Mouse (Mus musculus) C2C12 (cell line): ENCODE results near the gene Gm13889.

Experiments used
- CTCF ChIP-seq: IDR thresholded peaks from one replicate; pipeline ENCODE4 v1.5.1; 2011; ENCODE audit not compliant: control insufficient read depth, insufficient read depth, insufficient read length
- FOSL1 ChIP-seq: IDR thresholded peaks from one replicate; pipeline ENCODE4 v1.8.0; 2011; ENCODE audit warnings: mild to moderate bottlenecking, low read length; ENCODE audit not compliant: poor library complexity, insufficient read depth, severe bottlenecking
- MYOD1 ChIP-seq: IDR thresholded peaks from one replicate; pipeline ENCODE4 v1.6.1; 2011; ENCODE audit warnings: low read depth; ENCODE audit not compliant: control insufficient read depth, insufficient read length
- USF1 ChIP-seq: IDR thresholded peaks from one replicate; pipeline ENCODE4 v1.6.1; 2011; ENCODE audit warnings: low read depth, mild to moderate bottlenecking, control low read depth, moderate library complexity

DNA sequence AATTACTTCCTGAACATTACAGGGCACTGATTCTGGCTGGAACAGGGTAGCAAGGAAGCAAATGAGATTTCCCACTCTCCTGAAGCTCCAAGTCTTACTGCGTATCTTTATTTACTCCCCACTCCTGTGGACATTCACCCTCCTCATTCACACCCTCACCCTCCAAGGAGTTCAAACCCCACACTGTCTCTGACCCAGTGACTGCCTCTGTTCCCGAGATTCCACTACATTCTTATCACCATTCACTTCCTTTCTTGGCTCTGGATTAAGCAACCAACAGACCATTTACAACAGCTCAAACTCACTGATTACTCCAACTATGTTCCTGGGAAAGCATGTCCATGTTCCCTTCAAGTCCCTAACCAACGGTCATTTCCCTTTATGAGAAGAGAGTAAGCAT, 34.3 kb upstream of the Gm13889 start:
- TF ChIP-seq USF1 (no peak), CTCF (no peak), MYOD1 (no peak), FOSL1 (no peak)
